Mouse (Mus musculus) kidney, embryonic 16.5 days (tissue): ENCODE results near the gene Rasgrp1. TPM values are rescaled to one million over a fixed set of nuclear protein-coding genes. Genes with fewer than 3 reads are reported as not detected.

Experiments used
- ATAC-seq: fragments of 200-750 bp; cut with Nextera tagmentation; 2 replicates; pipeline ENCODE4 v1.8.0; 2017; ENCODE audit warnings: moderate TSS enrichment; ENCODE audit not compliant: low FRiP score, low TSS enrichment
- H3K27ac ChIP-seq: fragments of 300-500 bp; sonication (generic); 2 replicates; pipeline ENCODE4 v1.5.1; 2014; ENCODE audit warnings: low read length
- H3K27me3 ChIP-seq: fragments of 300-500 bp; sonication (generic); 2 replicates; pipeline ENCODE4 v1.6.1; 2014; ENCODE audit warnings: low read length, control low read depth, mixed read lengths; ENCODE audit not compliant: insufficient read depth
- H3K36me3 ChIP-seq: fragments of 300-500 bp; sonication (generic); 2 replicates; pipeline ENCODE4 v1.6.1; 2014; ENCODE audit warnings: low read length, control low read depth, mixed read lengths; ENCODE audit not compliant: insufficient read depth
- H3K4me1 ChIP-seq: fragments of 300-500 bp; sonication (generic); 2 replicates; pipeline ENCODE4 v1.6.1; 2014; ENCODE audit warnings: low read length, control low read depth, mixed read lengths; ENCODE audit not compliant: insufficient read depth
- H3K4me2 ChIP-seq: fragments of 300-500 bp; sonication (generic); replicated peaks from 2 replicates; pipeline ENCODE4 v1.6.1; 2014; ENCODE audit warnings: low read depth, low read length
- H3K4me3 ChIP-seq: fragments of 300-500 bp; sonication (generic); 2 replicates; pipeline ENCODE4 v1.5.1; 2014; ENCODE audit warnings: mild to moderate bottlenecking, low read length
- H3K9ac ChIP-seq: fragments of 300-500 bp; sonication (generic); replicated peaks from 2 replicates; pipeline ENCODE4 v1.6.1; 2014; ENCODE audit warnings: low read length
- H3K9me3 ChIP-seq: fragments of 300-500 bp; sonication (generic); 2 replicates; pipeline ENCODE4 v1.6.1; 2016; ENCODE audit warnings: low read length, control low read depth
- WGBS: fragments of 180-500 bp; shearing (Covaris S2); extraction: QIAGEN DNeasy Blood & Tissue Kit; methylation state at CpG from one replicate; pipeline ENCODE4 v1.1.7; 2014; 5-methylcytosine and 5-hydroxymethylcytosine counted together
- polyA plus RNA-seq: library from polyadenylated mRNA; unstranded; fragments of >200 nt; fragmentation: Nextera tagmentation; extraction: Ambion mirVana; gene quantifications from 2 replicates; pipeline ENCODE4 v1.2.1, GENCODE M21; 2015

Rasgrp1 gene
- polyA plus RNA-seq, 1 experiment from 2014 or later: 0.50 TPM

GRCm38 (mm10) chr2:117366478-117366877 is 23.7 kb upstream of the Rasgrp1 start:
- ATAC-seq: no peak
- Histone ChIP-seq H3K27me3 (no peaks in the 10 kb centered on the region), H3K9me3 (no peaks in the 10 kb centered on the region), H3K36me3 (no peaks in the 10 kb centered on the region), H3K4me1 (no peaks in the 10 kb centered on the region), H3K4me3 (no peak overlapping the region), H3K27ac (no peak overlapping the region), H3K9ac (no peak overlapping the region), H3K4me2 (no peak overlapping the region)
- 77% methylated on average over 3 of the region's 3 CpGs for WGBS

GRCm38 (mm10) chr2:117364056-117364455 is 21.3 kb upstream of the Rasgrp1 start:
- no peak for ATAC-seq
- Histone ChIP-seq H3K4me1 (no peaks in the 10 kb centered on the region), H3K36me3 (no peaks in the 10 kb centered on the region), H3K27me3 (no peaks in the 10 kb centered on the region), H3K27ac (no peak overlapping the region), H3K4me3 (no peak overlapping the region), H3K9ac (no peak overlapping the region), H3K9me3 (no peaks in the 10 kb centered on the region), H3K4me2 (no peak overlapping the region)
- WGBS: 77% methylated on average over 2 of the region's 2 CpGs

- no peaks in the 10 kb centered on the region for H3K27me3 ChIP-seq
- no peaks in the 10 kb centered on the region for H3K9me3 ChIP-seq
- H3K27ac ChIP-seq: no peak overlapping the region
- no peaks in the 10 kb centered on the region for H3K4me1 ChIP-seq
- H3K36me3 ChIP-seq: no peaks in the 10 kb centered on the region
- ATAC-seq: no peak
- no peak overlapping the region for H3K9ac ChIP-seq
- no peak overlapping the region for H3K4me2 ChIP-seq
- H3K4me3 ChIP-seq: no peak overlapping the region
Measured at GRCm38 (mm10) chr2:117357939-117358338, 15.1 kb upstream of the Rasgrp1 start.

GRCm38 (mm10) chr2:117352305-117353123 is 9.7 kb upstream of the Rasgrp1 start:
- no peaks in the 10 kb centered on the region for H3K9me3 ChIP-seq
- no peaks in the 10 kb centered on the region for H3K27me3 ChIP-seq
- H3K36me3 ChIP-seq: no peaks in the 10 kb centered on the region
- no peaks in the 10 kb centered on the region for H3K4me1 ChIP-seq
- no peak overlapping the region for H3K27ac ChIP-seq
- no peak for ATAC-seq
- 79% methylated on average over 9 of the region's 9 CpGs for WGBS
- H3K4me2 ChIP-seq: no peak overlapping the region
- H3K4me3 ChIP-seq: no peak overlapping the region
- H3K9ac ChIP-seq: no peak overlapping the region

GRCm38 (mm10) chr2:117350138-117350537 is 7.3 kb upstream of the Rasgrp1 start:
- Histone ChIP-seq H3K4me2 (no peak overlapping the region), H3K27me3 (no peaks in the 10 kb centered on the region), H3K4me1 (no peaks in the 10 kb centered on the region), H3K36me3 (no peaks in the 10 kb centered on the region), H3K4me3 (no peak overlapping the region), H3K9ac (no peak overlapping the region), H3K27ac (no peak overlapping the region), H3K9me3 (no peaks in the 10 kb centered on the region)
- 61% methylated on average over 6 of the region's 6 CpGs for WGBS
- ATAC-seq: no peak

GRCm38 (mm10) chr2:117343240-117343624 is 431 bp upstream of the Rasgrp1 start:
- Histone ChIP-seq H3K27me3 (peaks cover 31% of the 10 kb centered on the region), H3K36me3 (no peaks in the 10 kb centered on the region), H3K27ac (no peak overlapping the region), H3K4me1 (peaks cover 13% of the 10 kb centered on the region; the same call in 1 of the 2 replicates), H3K9me3 (no peaks in the 10 kb centered on the region), H3K9ac (no peak overlapping the region), H3K4me2 (peak overlapping the region; percentile 93), H3K4me3 (peak overlapping the region; percentile 57)
- WGBS: 27% methylated on average over 7 of the region's 7 CpGs
- ATAC-seq: peak; percentile 63

- Histone ChIP-seq H3K36me3 (no peaks in the 10 kb centered on the region), H3K27ac (no peak overlapping the region), H3K9me3 (no peaks in the 10 kb centered on the region), H3K4me3 (peak overlapping the region; percentile 57), H3K4me2 (peak overlapping the region; percentile 93), H3K27me3 (peaks cover 31% of the 10 kb centered on the region), H3K4me1 (peaks cover 13% of the 10 kb centered on the region; the same call in 1 of the 2 replicates), H3K9ac (peak overlapping the region; percentile 58)
- ATAC-seq: peak; percentile 65
- WGBS: under 1% methylated on average over 19 of the region's 19 CpGs
Measured at GRCm38 (mm10) chr2:117342090-117342546, 683 bp downstream of the Rasgrp1 start.

- H3K36me3 ChIP-seq: no peaks in the 10 kb centered on the region
- peaks cover 24% of the 10 kb centered on the region for H3K27me3 ChIP-seq
- no peak for ATAC-seq
- H3K9me3 ChIP-seq: no peaks in the 10 kb centered on the region
- no peak overlapping the region for H3K4me3 ChIP-seq
- H3K4me2 ChIP-seq: no peak overlapping the region
- H3K27ac ChIP-seq: no peak overlapping the region
- 51% methylated on average over 3 of the region's 3 CpGs for WGBS
- peaks cover 13% of the 10 kb centered on the region; the same call in 1 of the 2 replicates for H3K4me1 ChIP-seq
- no peak overlapping the region for H3K9ac ChIP-seq
Measured at GRCm38 (mm10) chr2:117338501-117338900, 4.3 kb downstream of the Rasgrp1 start.

GRCm38 (mm10) chr2:117337902-117338301 is 4.9 kb downstream of the Rasgrp1 start:
- WGBS: 91% methylated on average over 7 of the region's 7 CpGs
- Histone ChIP-seq H3K4me3 (no peak overlapping the region), H3K27ac (no peak overlapping the region), H3K4me2 (no peak overlapping the region), H3K27me3 (peaks cover 20% of the 10 kb centered on the region), H3K9ac (no peak overlapping the region), H3K36me3 (no peaks in the 10 kb centered on the region), H3K9me3 (no peaks in the 10 kb centered on the region), H3K4me1 (peaks cover 10% of the 10 kb centered on the region; the same call in 1 of the 2 replicates)
- no peak for ATAC-seq

- ATAC-seq: no peak
- Histone ChIP-seq H3K9ac (no peak overlapping the region), H3K4me3 (no peak overlapping the region), H3K27ac (no peak overlapping the region), H3K4me1 (peaks cover 4% of the 10 kb centered on the region; the same call in 1 of the 2 replicates), H3K27me3 (peaks cover 12% of the 10 kb centered on the region), H3K9me3 (no peaks in the 10 kb centered on the region), H3K4me2 (no peak overlapping the region), H3K36me3 (no peaks in the 10 kb centered on the region)
- 60% methylated on average over 5 of the region's 5 CpGs for WGBS
Measured at GRCm38 (mm10) chr2:117336946-117337665, 5.7 kb downstream of the Rasgrp1 start.
